Mouse (Mus musculus) MEL (cell line): ENCODE measurements around the gene Psme3. TPM values are rescaled to one million over a fixed set of nuclear protein-coding genes. Genes with fewer than 3 reads are reported as not detected.
A peak's percentile ranks its signal among the peaks of the same experiment; 100 is the strongest.

ENCODE experiments used
- DNase-seq: peaks from one replicate; pipeline ENCODE4 v3.0.0; 2011; ENCODE audit warnings: low read depth, low spot score
- H3K27ac ChIP-seq: 2 replicates; pipeline ENCODE4 v1.5.1; 2012; ENCODE audit warnings: low read depth, mild to moderate bottlenecking, control low read depth, low read length, moderate library complexity; ENCODE audit not compliant: control insufficient read depth
- H3K27me3 ChIP-seq, 2 experiments: fragments of 150-350 bp in 1 of 2; sonication (generic) in 1 of 2; 2 replicates each; pipeline ENCODE4 v1.6.1; 2012; ENCODE audit warnings: low read length in 2 of 2, mild to moderate bottlenecking in 2 of 2, improper control_type of control experiment in 1 of 2, moderate library complexity in 1 of 2; ENCODE audit not compliant: insufficient read depth in 2 of 2, control insufficient read depth in 1 of 2
- H3K36me3 ChIP-seq, 2 experiments: 2 replicates each; pipeline ENCODE4 v1.6.1; 2012 to 2014; ENCODE audit warnings: low read length in 2 of 2, improper control_type of control experiment in 1 of 2, inconsistent platforms in 1 of 2, mild to moderate bottlenecking in 1 of 2; ENCODE audit not compliant: insufficient read depth in 2 of 2, control insufficient read depth in 1 of 2
- H3K4me1 ChIP-seq, 2 experiments: fragments of 150-350 bp in 1 of 2; sonication (generic) in 1 of 2; 2 replicates each; pipeline ENCODE4 v1.6.1; 2012; ENCODE audit warnings: low read length in 2 of 2, improper control_type of control experiment in 1 of 2, mild to moderate bottlenecking in 1 of 2; ENCODE audit not compliant: insufficient read depth in 2 of 2, control insufficient read depth in 1 of 2
- H3K4me3 ChIP-seq, 2 experiments: fragments of 150-350 bp in 1 of 2; sonication (generic) in 1 of 2; 2 replicates each; pipeline ENCODE4 v1.5.1; 2012; ENCODE audit warnings: low read depth in 2 of 2, low read length in 2 of 2, mild to moderate bottlenecking in 2 of 2, moderate library complexity in 2 of 2, control low read depth in 1 of 2, improper control_type of control experiment in 1 of 2; ENCODE audit not compliant: control insufficient read depth in 1 of 2, insufficient read depth in 1 of 2
- H3K79me2 ChIP-seq: 2 replicates; pipeline ENCODE4 v1.6.1; 2012; ENCODE audit warnings: mild to moderate bottlenecking, low read length, moderate library complexity; ENCODE audit not compliant: control insufficient read depth, poor library complexity, insufficient read depth
- H3K9ac ChIP-seq: 2 replicates; pipeline ENCODE4 v1.6.1; 2012; ENCODE audit warnings: low read depth, mild to moderate bottlenecking, control low read depth, low read length, moderate library complexity; ENCODE audit not compliant: control insufficient read depth, poor library complexity, severe bottlenecking
- H3K9me3 ChIP-seq: fragments of 150-350 bp; sonication (generic); replicated peaks from 2 replicates; pipeline ENCODE4 v1.6.1; 2012; ENCODE audit warnings: mild to moderate bottlenecking, low read length, improper control_type of control experiment, moderate library complexity; ENCODE audit not compliant: insufficient read depth
- BHLHE40 ChIP-seq: IDR thresholded peaks from 2 replicates; pipeline ENCODE4 v1.6.1; 2012; ENCODE audit warnings: low read depth, mild to moderate bottlenecking, inconsistent platforms, low read length, improper control_type of control experiment, borderline replicate concordance
- CHD1 ChIP-seq: IDR thresholded peaks from 2 replicates; pipeline ENCODE4 v1.6.1; 2012; ENCODE audit warnings: low read depth, mild to moderate bottlenecking, inconsistent platforms, low read length, improper control_type of control experiment
- E2F4 ChIP-seq: IDR thresholded peaks from 2 replicates; pipeline ENCODE4 v1.6.1; 2011; ENCODE audit warnings: low read depth, low read length, improper control_type of control experiment, borderline replicate concordance
- ELF1 ChIP-seq: IDR thresholded peaks from 2 replicates; pipeline ENCODE4 v1.6.1; 2014; ENCODE audit warnings: low read depth, mild to moderate bottlenecking, inconsistent platforms, low read length, improper control_type of control experiment, moderate library complexity
- EP300 ChIP-seq, 2 experiments: IDR thresholded peaks; 2 replicates each; pipeline ENCODE4 v1.6.1; 2011; ENCODE audit warnings: improper control_type of control experiment in 2 of 2, low read length in 2 of 2, low read depth in 1 of 2, mild to moderate bottlenecking in 1 of 2
- ETS1 ChIP-seq: IDR thresholded peaks from 2 replicates; pipeline ENCODE4 v1.6.1; 2012; ENCODE audit warnings: low read depth, mild to moderate bottlenecking, inconsistent platforms, low read length, improper control_type of control experiment, moderate library complexity
- GABPA ChIP-seq: IDR thresholded peaks from 2 replicates; pipeline ENCODE4 v1.6.1; 2012; ENCODE audit warnings: low read depth, mild to moderate bottlenecking, inconsistent platforms, low read length, improper control_type of control experiment, moderate library complexity
- GATA1 ChIP-seq: IDR thresholded peaks from 2 replicates; pipeline ENCODE4 v1.6.1; 2011; ENCODE audit warnings: low read depth, low read length, improper control_type of control experiment
- HCFC1 ChIP-seq: IDR thresholded peaks from 2 replicates; pipeline ENCODE4 v1.6.1; 2012; ENCODE audit warnings: low read depth, mild to moderate bottlenecking, inconsistent platforms, low read length, improper control_type of control experiment, moderate library complexity
- KAT2A ChIP-seq: conservative IDR thresholded peaks from 2 replicates; pipeline ENCODE4 v1.6.1; 2012; ENCODE audit warnings: low read depth, low read length, improper control_type of control experiment, inconsistent platforms
- MAFK ChIP-seq: IDR thresholded peaks from 2 replicates; pipeline ENCODE4 v1.6.1; 2011; ENCODE audit warnings: low read depth, mild to moderate bottlenecking, low read length, improper control_type of control experiment, borderline replicate concordance
- MAX ChIP-seq: IDR thresholded peaks from 2 replicates; pipeline ENCODE4 v1.6.1; 2011; ENCODE audit warnings: low read length, improper control_type of control experiment
- MAZ ChIP-seq: IDR thresholded peaks from 2 replicates; pipeline ENCODE4 v1.6.1; 2012; ENCODE audit warnings: low read depth, mild to moderate bottlenecking, inconsistent platforms, low read length, improper control_type of control experiment
- MXI1 ChIP-seq: IDR thresholded peaks from 2 replicates; pipeline ENCODE4 v1.6.1; 2011; ENCODE audit warnings: mild to moderate bottlenecking, low read depth, low read length, improper control_type of control experiment
- MYB ChIP-seq: IDR thresholded peaks from 2 replicates; pipeline ENCODE4 v1.6.1; 2011; ENCODE audit warnings: mild to moderate bottlenecking, low read depth, low read length, improper control_type of control experiment
- NELFE ChIP-seq: IDR thresholded peaks from 2 replicates; pipeline ENCODE4 v1.6.1; 2011; ENCODE audit warnings: low read depth, low read length, improper control_type of control experiment
- NRF1 ChIP-seq: IDR thresholded peaks from 2 replicates; pipeline ENCODE4 v1.6.1; 2014; ENCODE audit warnings: low read depth, mild to moderate bottlenecking, inconsistent platforms, low read length, improper control_type of control experiment, moderate library complexity; ENCODE audit not compliant: poor library complexity, insufficient read depth, severe bottlenecking
- POLR2A ChIP-seq, 2 experiments: IDR thresholded peaks; 2 replicates each; pipeline ENCODE4 v1.6.1; 2011 to 2012; ENCODE audit warnings: low read length in 2 of 2, mild to moderate bottlenecking in 2 of 2, control low read depth in 1 of 2, improper control_type of control experiment in 1 of 2, low read depth in 1 of 2, moderate library complexity in 1 of 2; ENCODE audit not compliant: control insufficient read depth in 1 of 2, insufficient read depth in 1 of 2, poor library complexity in 1 of 2
- POLR2AphosphoS5 ChIP-seq: IDR thresholded peaks from 2 replicates; pipeline ENCODE4 v1.6.1; 2012; ENCODE audit warnings: low read depth, borderline replicate concordance, mild to moderate bottlenecking, inconsistent platforms, low read length, moderate library complexity, mixed read lengths
- RAD21 ChIP-seq: IDR thresholded peaks from 2 replicates; pipeline ENCODE4 v1.6.1; 2011; ENCODE audit warnings: mild to moderate bottlenecking, low read depth, low read length, improper control_type of control experiment
- RCOR1 ChIP-seq: IDR thresholded peaks from 2 replicates; pipeline ENCODE4 v1.6.1; 2012; ENCODE audit warnings: low read depth, mild to moderate bottlenecking, inconsistent platforms, low read length, improper control_type of control experiment
- SIN3A ChIP-seq: IDR thresholded peaks from 2 replicates; pipeline ENCODE4 v1.6.1; 2012; ENCODE audit warnings: low read length, improper control_type of control experiment, inconsistent platforms
- SMC3 ChIP-seq: IDR thresholded peaks from 2 replicates; pipeline ENCODE4 v1.6.1; 2011; ENCODE audit warnings: low read depth, low read length, improper control_type of control experiment
- TAL1 ChIP-seq: IDR thresholded peaks from 2 replicates; pipeline ENCODE4 v1.6.1; 2012; ENCODE audit warnings: mild to moderate bottlenecking, inconsistent platforms, low read length, moderate library complexity, mixed read lengths
- TBP ChIP-seq: IDR thresholded peaks from 2 replicates; pipeline ENCODE4 v1.8.0; 2011; ENCODE audit warnings: low read depth, low read length, improper control_type of control experiment
- TCF12 ChIP-seq: IDR thresholded peaks from 2 replicates; pipeline ENCODE4 v1.6.1; 2014; ENCODE audit warnings: low read depth, mild to moderate bottlenecking, inconsistent platforms, low read length, improper control_type of control experiment, moderate library complexity
- UBTF ChIP-seq: IDR thresholded peaks from 2 replicates; pipeline ENCODE4 v1.6.1; 2012; ENCODE audit warnings: low read depth, mild to moderate bottlenecking, inconsistent platforms, low read length, improper control_type of control experiment, moderate library complexity, borderline replicate concordance; ENCODE audit not compliant: insufficient read depth
- USF1 ChIP-seq: IDR thresholded peaks from 2 replicates; pipeline ENCODE4 v1.6.1; 2014; ENCODE audit warnings: low read depth, mild to moderate bottlenecking, inconsistent platforms, low read length, improper control_type of control experiment, moderate library complexity
- ZC3H11A ChIP-seq: IDR thresholded peaks from 2 replicates; pipeline ENCODE4 v1.6.1; 2012; ENCODE audit warnings: low read depth, mild to moderate bottlenecking, inconsistent platforms, low read length, improper control_type of control experiment
- ZKSCAN1 ChIP-seq: IDR thresholded peaks from 2 replicates; pipeline ENCODE4 v1.6.1; 2012; ENCODE audit warnings: low read depth, mild to moderate bottlenecking, inconsistent platforms, low read length, improper control_type of control experiment, moderate library complexity
- polyA plus RNA-seq, 2 experiments: library from polyadenylated mRNA; stranded (reverse) in 1 of 2; unstranded in 1 of 2; fragments of >175 nt in 1 of 2; fragments of >200 nt in 1 of 2; gene quantifications; 2 replicates each; pipeline versions ENCODE4 v1.2.1 to v1.2.4; 2012; ENCODE audit warnings: low replicate concordance in 2 of 2, low read depth in 1 of 2; ENCODE audit not compliant: insufficient read length in 2 of 2, insufficient read depth in 1 of 2, missing spikeins in 1 of 2
- total RNA-seq: library from RNA; depleted of rRNA; stranded (reverse); fragments of 300-350 nt; gene quantifications from 2 replicates; pipeline ENCODE4 v1.2.3, GENCODE M21; 2012

Psme3 gene
- total and polyA plus RNA-seq, 3 experiments: 139 to 446 (median 369) TPM

DNA sequence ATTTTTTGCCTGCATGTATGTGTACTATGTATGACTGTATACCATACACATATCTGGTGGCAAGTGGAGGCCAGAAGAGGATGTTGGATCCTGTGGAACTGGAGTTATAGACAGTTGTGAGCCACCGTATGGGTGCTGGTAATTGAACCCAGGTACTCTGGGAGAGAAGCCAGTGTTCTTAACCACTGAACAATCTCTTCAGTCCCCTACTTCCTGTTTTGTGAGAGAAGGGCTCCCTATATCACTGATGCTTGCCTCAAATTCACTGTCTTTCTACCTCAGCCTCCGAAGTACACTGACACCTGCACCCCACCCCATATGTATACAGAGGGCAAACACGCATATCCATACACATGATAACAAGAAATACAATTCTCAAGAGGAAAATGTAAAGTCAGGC, 4.9 kb upstream of the Psme3 start:
- peak; percentile 89 for DNase-seq
- peak; percentile 48; the same call in 1 of the 2 replicates for TF ChIP-seq TBP
- TF ChIP-seq ELF1: peak; percentile 73
- TF ChIP-seq MYB: 0 out of 2 replicates have a peak, but pooled peaks have one; percentile 11
- no peak for TF ChIP-seq USF1
- no peak for TF ChIP-seq RAD21
- TF ChIP-seq TAL1: peak; percentile 40
- TF ChIP-seq RCOR1: peak; percentile 80
- TF ChIP-seq GATA1: peak; percentile 52
- 0 out of 2 replicates have a peak, but pooled peaks have one; percentile 51 for TF ChIP-seq SIN3A
- no peak for TF ChIP-seq NELFE
- peak; percentile 37 for TF ChIP-seq TCF12
- peak; percentile 42 to 71; a peak in 3 of 4 replicates for TF ChIP-seq EP300 (IDR thresholded peaks at IDR 0.05; ENCODE audit: low read depth in 1 of 2, low read length in 2 of 2)
- no peak for TF ChIP-seq ZKSCAN1
- TF ChIP-seq MAFK: no peak
- H3K4me3 ChIP-seq: no peak overlapping the region
- peaks cover 0 to 29% of the 10 kb centered on the region in 2 experiments; a peak in 2 of 4 replicates for H3K36me3 ChIP-seq
- no peaks in the 10 kb centered on the region for H3K27me3 ChIP-seq
- no peak overlapping the region for H3K9ac ChIP-seq
- peaks cover 2% of the 10 kb centered on the region for H3K79me2 ChIP-seq
- H3K9me3 ChIP-seq: no peaks in the 10 kb centered on the region
- peak overlapping the region; percentile 5; the same call in 1 of the 2 replicates for H3K27ac ChIP-seq
- peaks cover 14 to 23% of the 10 kb centered on the region in 2 experiments for H3K4me1 ChIP-seq

DNA sequence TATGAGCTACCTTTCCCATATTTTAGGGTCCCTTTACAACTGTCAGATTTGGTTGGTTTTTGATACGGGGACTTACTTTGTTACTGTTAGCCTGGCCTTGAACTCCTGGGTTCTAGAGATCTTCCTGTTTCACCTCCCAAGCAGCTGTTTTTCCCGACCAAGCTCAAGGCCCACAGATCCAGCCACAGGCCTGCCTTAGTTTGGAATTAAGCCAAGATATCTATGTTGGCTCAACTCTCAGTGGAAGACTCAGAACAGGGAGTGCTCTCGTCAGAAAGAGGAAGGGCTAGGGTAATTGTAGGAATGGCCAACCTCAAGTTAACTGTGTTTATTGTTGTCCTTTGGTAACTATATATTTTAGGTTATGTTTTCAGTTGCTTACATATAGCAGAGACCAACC, 3.9 kb upstream of the Psme3 start:
- Histone ChIP-seq H3K9ac (peak overlapping the region; percentile 33), H3K79me2 (peaks cover 13% of the 10 kb centered on the region), H3K4me3 (no peak overlapping the region), H3K27me3 (no peaks in the 10 kb centered on the region), H3K27ac (peak overlapping the region; percentile 35), H3K4me1 (peaks cover 15 to 23% of the 10 kb centered on the region in 2 experiments), H3K9me3 (no peaks in the 10 kb centered on the region), H3K36me3 (peaks cover 0 to 30% of the 10 kb centered on the region in 2 experiments; a peak in 3 of 4 replicates)
- peak; percentile 88 for DNase-seq
- TF ChIP-seq HCFC1 (0 out of 2 replicates have a peak, but pooled peaks have one; percentile 33), CHD1 (no peak), GATA1 (0 out of 2 replicates have a peak, but pooled peaks have one; percentile 27), RAD21 (no peak), POLR2AphosphoS5 (no peak), GABPA (no peak), ZKSCAN1 (no peak), MXI1 (peak; percentile 51; the same call in 1 of the 2 replicates), E2F4 (no peak), NELFE (no peak), ZC3H11A (no peak), KAT2A (no peak), MAX (no peak), SIN3A (peak; percentile 61; the same call in 1 of the 2 replicates), TAL1 (no peak), NRF1 (no peak), RCOR1 (peak; percentile 64), USF1 (no peak), UBTF (no peak), EP300 (IDR thresholded peaks at IDR 0.05; ENCODE audit: low read depth in 1 of 2, low read length in 2 of 2) (peak in 1 of 2 experiments; percentile 46; a peak in 1 of 4 replicates), POLR2A (IDR thresholded peaks at IDR 0.05; ENCODE audit: control insufficient read depth in 1 of 2, insufficient read depth in 1 of 2, low read depth in 1 of 2, low read length in 2 of 2, poor library complexity in 1 of 2) (no peak), ETS1 (peak; percentile 89), SMC3 (no peak), MAFK (no peak), MAZ (no peak), BHLHE40 (no peak)
